Mouse (Mus musculus): ENCODE data around the gene Dtx1. TPM values are rescaled to one million over a fixed set of nuclear protein-coding genes. Genes with fewer than 3 reads are reported as not detected.

Gene Dtx1
- polyA plus RNA-seq, 1 experiment from 2014 or later = 2.8 TPM

DNA sequence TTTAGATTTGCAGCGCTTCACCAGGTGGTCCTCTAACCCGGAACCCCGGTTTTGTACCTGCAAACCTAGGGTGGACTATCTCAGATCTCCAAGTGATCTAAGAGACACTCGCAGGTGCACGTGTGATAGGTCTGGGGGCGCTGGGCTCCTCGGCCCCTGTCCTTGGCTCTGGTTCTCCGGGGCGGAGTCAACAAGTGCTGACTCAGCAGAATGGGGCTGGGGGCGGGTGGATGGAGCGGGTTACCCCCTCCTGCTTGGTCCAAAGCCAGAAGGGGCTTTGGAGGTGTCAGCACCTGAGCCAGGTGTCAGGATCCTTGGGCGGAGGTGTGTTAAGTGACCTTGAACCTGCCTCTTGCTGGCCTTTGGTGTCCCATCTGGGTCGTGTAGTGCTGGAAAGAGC, 61.8 kb downstream of the Dtx1 start:
- 17% methylated on average over 13 of the region's 13 CpGs for WGBS
- no peak for DNase-seq

DNA sequence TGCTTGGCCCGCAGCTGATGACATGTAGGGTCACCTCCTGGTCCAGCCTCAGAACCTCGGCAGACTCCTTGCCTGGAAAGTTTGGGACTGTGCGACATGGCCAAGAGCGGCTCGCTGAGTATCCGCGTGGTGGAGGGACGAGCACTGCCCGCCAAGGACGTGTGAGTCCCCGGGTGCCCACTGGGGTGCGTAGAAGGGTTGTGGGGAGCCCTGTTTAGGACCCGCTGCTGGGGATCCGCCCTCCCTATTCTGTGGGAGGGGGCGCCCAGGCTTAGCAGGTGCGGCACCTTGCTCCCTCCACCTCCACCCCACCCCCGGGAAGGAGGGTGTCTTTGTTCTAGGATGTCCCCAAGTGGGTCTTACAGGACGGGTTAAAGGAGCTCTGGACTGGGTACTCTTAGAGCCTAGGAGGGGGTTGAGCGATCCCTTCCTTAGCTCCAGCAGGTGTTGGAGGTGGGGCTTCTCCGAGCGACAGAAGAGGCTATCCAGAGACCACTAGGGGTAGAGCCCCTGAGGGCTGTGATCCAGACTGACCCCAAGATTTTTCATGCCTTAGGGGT, 62.3 kb downstream of the Dtx1 start:
- Histone ChIP-seq H3K9me3 (ENCODE audit: low read depth, low read length) (no peaks in the 10 kb centered on the region), H3K4me2 (peak overlapping the region; percentile 57), H3K4me3 (ENCODE audit: low read depth, low read length) (peak overlapping the region; percentile 28), H3K9ac (peak overlapping the region; percentile 20; the same call in 1 of the 2 replicates), H3K27me3 (ENCODE audit: insufficient read depth, low read length) (peaks cover 30% of the 10 kb centered on the region), H3K4me1 (ENCODE audit: insufficient read depth) (peaks cover 3% of the 10 kb centered on the region; the same call in 1 of the 2 replicates), H3K36me3 (ENCODE audit: insufficient read depth) (no peaks in the 10 kb centered on the region), H3K27ac (ENCODE audit: low read depth) (no peak overlapping the region)
- DNase-seq (peak; percentile 13), ATAC-seq (ENCODE audit: insufficient read depth) (peak; percentile 75)
- TF ChIP-seq CTCF (IDR thresholded peaks at IDR 0.05; ENCODE audit: low read depth) = peak; percentile 27
- WGBS = 4% methylated on average over 21 of the region's 21 CpGs

More for the DNA sequence above, 61.8 kb downstream of the Dtx1 start:
- H3K27me3 ChIP-seq (ENCODE audit: insufficient read depth, low read length) = peaks cover 30% of the 10 kb centered on the region
- no peak overlapping the region for H3K4me2 ChIP-seq
- no peaks in the 10 kb centered on the region for H3K36me3 ChIP-seq (ENCODE audit: insufficient read depth)
- TF ChIP-seq CTCF (IDR thresholded peaks at IDR 0.05; ENCODE audit: low read depth) = no peak
- H3K4me3 ChIP-seq (ENCODE audit: low read depth, low read length) = no peak overlapping the region
- H3K9ac ChIP-seq = no peak overlapping the region
- no peaks in the 10 kb centered on the region for H3K9me3 ChIP-seq (ENCODE audit: low read depth, low read length)
- H3K27ac ChIP-seq (ENCODE audit: low read depth) = no peak overlapping the region
- no peak for ATAC-seq (ENCODE audit: insufficient read depth)
- H3K4me1 ChIP-seq (ENCODE audit: insufficient read depth) = peaks cover 3% of the 10 kb centered on the region; the same call in 1 of the 2 replicates

DNA sequence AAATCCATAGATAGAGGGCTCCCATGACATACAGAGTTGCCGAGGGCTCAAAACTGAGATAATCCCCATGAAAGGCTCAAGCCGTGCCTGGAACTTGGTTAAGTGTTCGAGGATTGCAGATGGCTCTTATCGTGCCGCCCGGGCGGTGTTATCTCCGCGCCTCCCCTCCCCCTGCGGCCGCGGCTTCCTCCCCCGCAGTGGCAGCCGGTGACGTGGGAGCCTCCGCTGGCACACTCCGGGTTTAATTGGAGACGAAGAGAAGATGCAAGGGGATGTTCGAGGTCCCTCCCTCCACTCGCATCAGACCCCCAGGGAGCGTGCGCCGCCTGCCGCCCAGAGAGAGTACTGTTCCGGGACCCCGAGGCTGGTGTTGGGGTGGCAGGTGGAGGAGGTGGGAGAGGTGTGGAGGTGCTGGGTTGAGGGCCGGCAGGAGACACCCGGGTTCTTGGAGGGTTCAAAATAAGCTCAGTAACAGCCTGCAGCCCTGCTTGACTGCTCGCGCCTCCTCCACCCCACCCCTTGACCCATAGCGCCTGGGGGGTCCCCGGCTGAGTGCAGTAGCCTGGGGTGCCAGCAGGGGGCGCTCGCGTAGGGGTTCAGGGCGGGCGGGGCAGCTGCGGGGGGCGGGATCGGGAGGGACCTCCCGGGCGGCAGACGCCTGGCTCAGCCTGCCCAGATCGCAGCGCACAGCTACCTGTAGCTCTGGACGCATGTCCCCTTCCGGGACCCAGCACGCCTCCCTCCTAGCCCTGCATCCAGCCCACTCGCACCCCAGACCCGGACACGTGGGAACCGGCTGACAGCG, 63.0 kb downstream of the Dtx1 start, which contains the start of gene Rasal1:
Gene Rasal1, plus strand, starts transcription at position 244 of the 805 bp plus-strand sequence.
- Histone ChIP-seq H3K36me3 (ENCODE audit: insufficient read depth) (no peaks in the 10 kb centered on the region), H3K27me3 (ENCODE audit: insufficient read depth, low read length) (peaks cover 30% of the 10 kb centered on the region), H3K9me3 (ENCODE audit: low read depth, low read length) (no peaks in the 10 kb centered on the region), H3K27ac (ENCODE audit: low read depth) (no peak within 1 kb of the TSS), H3K4me3 (ENCODE audit: low read depth, low read length) (peak within 1 kb of the TSS; percentile 28), H3K4me2 (peak within 1 kb of the TSS; percentile 57), H3K4me1 (ENCODE audit: insufficient read depth) (peaks cover 3% of the 10 kb centered on the region; the same call in 1 of the 2 replicates), H3K9ac (peak within 1 kb of the TSS; percentile 20; the same call in 1 of the 2 replicates)
- ATAC-seq (ENCODE audit: insufficient read depth) (peak; percentile 72; the same call in 1 of the 2 replicates), DNase-seq (peak; percentile 44)
- under 1% methylated on average over 46 of the region's 53 CpGs for WGBS
- peak; percentile 57 for TF ChIP-seq CTCF (IDR thresholded peaks at IDR 0.05; ENCODE audit: low read depth)

DNA sequence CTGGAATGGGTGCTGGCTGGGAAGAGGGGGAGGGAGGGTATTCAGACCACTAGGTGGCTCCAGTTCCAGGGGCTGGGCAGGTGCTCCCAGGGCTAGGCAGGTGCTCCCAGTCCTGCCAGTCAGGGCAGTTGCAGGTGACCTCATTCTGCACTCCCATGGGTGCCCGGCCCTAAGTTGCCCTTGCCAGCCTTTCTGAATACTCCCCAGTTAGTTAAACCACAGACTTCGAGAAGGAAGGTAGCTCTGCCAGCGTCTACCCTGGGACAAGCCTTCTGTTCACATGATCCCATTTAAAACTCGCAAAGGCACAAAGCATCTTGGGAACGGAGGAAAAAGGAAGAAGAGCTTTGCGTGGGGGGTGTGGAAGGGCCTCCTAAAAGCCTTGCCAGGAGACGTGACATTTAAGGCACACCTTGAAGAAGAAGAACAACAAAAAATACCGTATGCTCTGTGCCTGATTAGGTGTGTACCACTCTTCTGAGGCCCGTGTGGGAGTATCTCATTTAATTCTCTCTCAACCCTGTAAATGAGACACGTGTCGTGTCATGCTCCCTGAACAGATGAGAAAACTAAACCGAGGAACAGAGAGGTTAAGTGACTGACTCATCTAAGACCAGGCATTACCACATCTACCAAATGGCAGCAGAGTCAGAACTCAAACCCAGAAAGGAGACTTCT, 63.8 kb downstream of the Dtx1 start:
- 30% methylated on average over 12 of the region's 12 CpGs for WGBS
- no peak for DNase-seq
- Histone ChIP-seq H3K27me3 (ENCODE audit: insufficient read depth, low read length) (peaks cover 30% of the 10 kb centered on the region), H3K4me2 (peak overlapping the region; percentile 57), H3K9ac (no peak overlapping the region), H3K36me3 (ENCODE audit: insufficient read depth) (no peaks in the 10 kb centered on the region), H3K4me1 (ENCODE audit: insufficient read depth) (peaks cover 3% of the 10 kb centered on the region; the same call in 1 of the 2 replicates), H3K27ac (ENCODE audit: low read depth) (no peak overlapping the region), H3K4me3 (ENCODE audit: low read depth, low read length) (peak overlapping the region; percentile 28; the same call in 1 of the 2 replicates), H3K9me3 (ENCODE audit: low read depth, low read length) (no peaks in the 10 kb centered on the region)
- ATAC-seq (ENCODE audit: insufficient read depth) = no peak
- TF ChIP-seq CTCF (IDR thresholded peaks at IDR 0.05; ENCODE audit: low read depth) = 0 out of 2 replicates have a peak, but pooled peaks have one; percentile 4

DNA sequence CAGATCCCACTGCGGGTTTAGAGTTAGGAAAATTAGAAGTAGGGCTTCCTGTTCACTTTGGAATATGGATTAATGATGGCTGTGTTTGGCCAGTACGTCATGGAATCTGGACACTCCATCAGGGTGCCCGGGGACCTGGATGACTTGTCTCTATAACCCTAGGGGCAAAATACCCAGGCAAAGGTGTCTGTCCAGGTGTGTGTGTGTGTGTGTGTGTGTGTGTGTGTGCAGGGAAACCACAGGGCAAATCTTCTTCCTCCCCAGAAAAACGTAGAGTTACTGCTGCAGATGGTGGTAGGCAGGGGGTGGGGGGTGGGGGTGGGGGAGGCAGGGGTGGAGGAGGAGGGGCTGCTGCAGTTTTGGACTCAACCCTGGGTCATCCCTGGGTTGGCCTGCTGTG, 64.4 kb downstream of the Dtx1 start:
- Histone ChIP-seq H3K9ac (no peak overlapping the region), H3K36me3 (ENCODE audit: insufficient read depth) (no peaks in the 10 kb centered on the region), H3K4me2 (no peak overlapping the region), H3K27me3 (ENCODE audit: insufficient read depth, low read length) (peaks cover 30% of the 10 kb centered on the region), H3K4me1 (ENCODE audit: insufficient read depth) (peaks cover 3% of the 10 kb centered on the region; the same call in 1 of the 2 replicates), H3K9me3 (ENCODE audit: low read depth, low read length) (no peaks in the 10 kb centered on the region), H3K27ac (ENCODE audit: low read depth) (no peak overlapping the region), H3K4me3 (ENCODE audit: low read depth, low read length) (no peak overlapping the region)
- TF ChIP-seq CTCF (IDR thresholded peaks at IDR 0.05; ENCODE audit: low read depth) = no peak
- no peak for DNase-seq
- no peak for ATAC-seq (ENCODE audit: insufficient read depth)
- WGBS = 55% methylated on average over 4 of the region's 4 CpGs

DNA sequence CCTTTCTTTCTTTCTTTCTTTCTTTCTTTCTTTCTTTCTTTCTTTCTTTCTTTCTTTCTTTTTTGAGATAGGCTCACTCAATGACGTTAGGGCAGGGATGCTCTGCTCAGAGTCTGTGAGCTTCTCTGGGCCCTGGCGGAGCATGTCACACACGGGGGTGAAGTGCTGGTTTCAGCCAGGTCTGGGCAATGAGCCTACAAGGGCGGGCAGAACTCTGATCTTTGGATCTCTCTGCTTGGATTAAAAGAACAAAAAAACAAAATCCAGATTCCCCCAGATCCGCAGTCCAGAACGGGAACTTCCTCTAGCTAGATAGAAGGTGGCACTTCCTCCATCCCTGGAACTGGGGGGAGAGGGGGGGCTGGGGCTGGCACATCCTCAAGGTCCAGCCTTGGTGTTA, 65.9 kb downstream of the Dtx1 start:
- Histone ChIP-seq H3K9me3 (ENCODE audit: low read depth, low read length) (no peaks in the 10 kb centered on the region), H3K36me3 (ENCODE audit: insufficient read depth) (no peaks in the 10 kb centered on the region), H3K4me1 (ENCODE audit: insufficient read depth) (peaks cover 3% of the 10 kb centered on the region; the same call in 1 of the 2 replicates), H3K9ac (no peak overlapping the region), H3K27me3 (ENCODE audit: insufficient read depth, low read length) (peaks cover 30% of the 10 kb centered on the region), H3K27ac (ENCODE audit: low read depth) (no peak overlapping the region), H3K4me2 (no peak overlapping the region), H3K4me3 (ENCODE audit: low read depth, low read length) (no peak overlapping the region)
- WGBS = 49% methylated on average over 6 of the region's 6 CpGs
- no peak for TF ChIP-seq CTCF (IDR thresholded peaks at IDR 0.05; ENCODE audit: low read depth)
- DNase-seq = no peak
- ATAC-seq (ENCODE audit: insufficient read depth) = no peak
